Mouse (Mus musculus) heart, postnatal 10 days (tissue): ENCODE data around the gene Acss1. TPM values are rescaled to one million over a fixed set of nuclear protein-coding genes. Genes with fewer than 3 reads are reported as not detected.

ENCODE experiments used
- DNase-seq, 2 experiments: peaks; one replicate each; pipeline ENCODE4 v3.0.0; 2021
- intact Hi-C: fragments of 180-260 bp; cut with DNase I; formaldehyde crosslinking; loops from one replicate; pipeline ENCODE4 v1.15.1; 2025
- total RNA-seq, 2 experiments: library from RNA; stranded (reverse); gene quantifications; 2 replicates each; pipeline ENCODE4 v1.2.3; 2021

Gene Acss1
- total RNA-seq, 2 experiments from 2014 or later = 66.8 to 68.2 TPM

DNA sequence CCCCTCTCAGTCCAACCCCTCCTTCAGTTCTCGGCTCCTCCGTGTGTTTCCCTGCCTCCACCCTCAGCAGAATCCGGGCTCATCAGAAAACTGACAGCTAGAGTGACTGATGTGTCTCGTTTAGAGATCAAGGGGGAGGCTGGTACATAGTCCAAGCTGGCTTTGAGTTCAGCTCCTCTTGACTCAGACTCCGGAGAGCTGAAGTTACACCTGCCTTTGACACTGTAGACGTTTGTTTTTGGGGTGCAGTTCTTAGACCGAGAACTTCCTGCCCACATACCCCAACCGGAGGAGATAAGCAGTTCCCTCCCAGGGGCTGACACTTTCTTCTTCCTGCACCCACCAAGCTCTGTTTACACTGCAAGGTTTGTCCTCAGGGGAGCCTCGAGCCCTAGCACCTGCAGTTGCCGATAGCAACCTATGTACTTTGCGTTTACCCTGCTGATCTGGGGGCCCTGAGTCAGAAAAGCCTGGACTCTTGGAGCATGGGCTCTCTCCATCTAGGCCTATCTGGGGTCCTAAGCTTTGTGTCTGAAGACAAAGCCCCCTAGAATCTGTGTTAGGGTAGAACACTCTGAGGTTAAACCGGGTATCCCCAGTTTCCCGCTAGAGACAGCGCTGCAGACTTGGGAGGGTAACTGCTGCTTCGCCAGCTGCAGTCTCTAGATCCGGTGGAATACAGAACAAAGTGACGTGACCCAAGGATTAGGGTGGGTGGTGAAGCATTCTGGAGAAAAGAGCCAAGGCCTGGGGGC, 1.1 kb downstream of the Acss1 start:
- intact Hi-C loops = no loop called here
- DNase-seq = peak; percentile 30 to 40

DNA sequence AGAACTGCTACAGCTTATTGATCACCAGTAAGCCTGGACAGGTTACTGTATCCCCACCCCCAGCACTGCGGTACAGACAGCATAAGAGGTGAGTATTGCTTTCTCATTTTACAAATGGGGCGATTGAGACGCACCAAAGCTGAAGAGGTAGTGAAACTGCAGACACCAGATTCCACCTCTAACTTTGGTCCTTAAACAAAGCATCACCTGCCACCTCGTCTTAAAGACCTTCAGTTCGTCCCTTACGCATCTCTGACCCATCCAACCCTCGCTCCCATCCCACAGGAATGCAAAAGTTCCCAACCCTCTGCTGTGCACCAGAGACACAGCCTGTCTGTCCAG, 1.6 kb downstream of the Acss1 start:
- intact Hi-C loops = no loop called here
- no peak for DNase-seq

DNA sequence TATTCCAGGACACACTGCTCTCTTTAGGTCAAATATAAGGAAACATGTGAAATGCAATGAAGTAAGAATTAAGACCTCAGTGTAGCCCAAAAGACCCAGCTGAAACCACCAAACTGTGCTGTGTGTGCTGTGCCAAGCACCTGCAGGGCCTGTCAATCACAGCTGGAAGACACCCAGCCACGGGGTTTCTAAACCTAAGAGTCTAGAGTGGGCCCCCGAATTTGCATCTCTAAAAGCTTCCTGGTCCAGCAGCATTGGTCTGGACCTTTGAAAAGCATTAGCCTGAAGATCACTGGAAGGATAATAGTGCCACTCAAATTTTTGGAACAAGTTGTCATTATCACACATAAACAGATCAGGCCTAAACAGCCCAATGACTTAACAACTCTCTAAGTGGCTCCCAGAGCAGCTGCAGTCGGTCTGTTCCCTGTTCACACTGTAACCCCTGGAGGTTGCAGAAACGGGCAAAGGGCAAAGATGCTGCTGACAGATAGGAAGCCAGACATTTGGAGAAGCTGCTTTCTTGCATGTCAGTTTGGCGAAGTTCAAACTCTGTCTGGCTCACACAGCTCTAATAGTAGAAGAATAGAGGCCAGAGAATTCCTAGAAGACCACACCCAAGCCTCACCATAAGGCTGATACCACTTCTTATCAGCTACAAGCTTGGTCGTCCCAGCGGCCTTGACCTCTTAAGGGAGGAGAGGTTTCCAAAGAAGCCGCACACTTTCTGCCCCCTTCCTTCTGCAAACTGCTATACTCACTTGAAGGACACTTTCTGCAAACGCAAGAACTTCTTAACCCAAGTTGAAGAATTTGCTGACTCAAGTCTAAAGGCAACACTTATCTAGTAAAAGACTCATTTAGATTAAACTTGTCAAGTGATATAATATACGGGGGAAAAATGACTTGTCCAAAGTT, 2.5 kb downstream of the Acss1 start:
- intact Hi-C loops = no loop called here
- peak; percentile 30 to 43 for DNase-seq

DNA sequence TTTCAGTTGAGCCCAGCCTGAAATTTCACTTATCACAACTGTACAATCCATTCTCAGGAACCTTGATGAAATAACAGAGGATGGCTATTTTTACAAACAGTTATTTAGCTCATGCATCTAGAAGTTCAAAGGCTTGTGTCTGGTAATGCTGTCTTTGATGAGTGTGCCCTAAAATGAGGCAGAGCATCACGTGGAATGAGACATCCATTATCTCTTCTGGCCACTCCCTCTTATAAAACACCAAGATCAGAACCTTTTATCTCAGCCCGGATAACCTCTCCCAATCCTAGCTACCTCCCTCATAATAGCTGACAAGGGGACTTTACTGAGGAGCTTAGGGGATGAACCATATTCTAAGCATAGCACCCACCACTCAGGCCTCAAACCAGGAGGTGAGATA, 3.3 kb downstream of the Acss1 start:
- DNase-seq = no peak
- intact Hi-C loops = no loop called here

DNA sequence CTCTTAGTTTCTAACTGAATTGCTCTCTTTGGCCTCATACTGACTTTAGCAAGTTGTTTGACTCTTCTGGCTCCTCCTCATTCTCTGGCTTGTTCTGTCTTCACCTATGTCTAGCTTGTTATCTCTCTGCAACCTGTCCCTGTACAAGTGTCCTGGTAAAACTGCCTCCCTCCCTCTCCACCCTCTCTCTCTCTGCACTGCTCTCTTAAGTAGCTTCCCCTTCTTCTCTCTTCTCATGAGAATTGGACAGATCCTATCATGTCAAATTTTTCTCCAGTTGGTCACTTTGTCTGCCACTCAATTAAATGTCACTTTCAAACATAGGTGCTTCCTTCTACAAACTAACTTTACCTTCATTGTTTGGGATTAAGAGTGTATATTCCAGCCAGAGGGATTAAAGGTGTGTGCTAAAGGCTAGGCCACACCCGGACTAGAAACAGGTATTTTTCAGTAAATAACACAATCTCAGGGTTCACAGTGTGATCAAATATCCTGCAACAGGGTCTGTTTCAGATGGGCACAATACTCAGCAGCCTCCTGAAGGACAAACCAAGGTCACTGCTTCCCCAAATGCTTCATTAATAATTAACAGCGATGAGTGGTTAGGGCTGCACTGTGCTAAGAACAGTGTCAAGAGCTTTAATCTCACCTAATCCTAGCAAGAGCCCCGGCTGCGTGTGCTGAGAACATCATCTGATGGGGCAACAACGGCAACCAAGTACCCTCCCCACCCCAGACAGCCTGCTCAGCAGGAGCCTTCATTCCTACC, 4.0 kb downstream of the Acss1 start:
- intact Hi-C loops = no loop called here
- no peak for DNase-seq

DNA sequence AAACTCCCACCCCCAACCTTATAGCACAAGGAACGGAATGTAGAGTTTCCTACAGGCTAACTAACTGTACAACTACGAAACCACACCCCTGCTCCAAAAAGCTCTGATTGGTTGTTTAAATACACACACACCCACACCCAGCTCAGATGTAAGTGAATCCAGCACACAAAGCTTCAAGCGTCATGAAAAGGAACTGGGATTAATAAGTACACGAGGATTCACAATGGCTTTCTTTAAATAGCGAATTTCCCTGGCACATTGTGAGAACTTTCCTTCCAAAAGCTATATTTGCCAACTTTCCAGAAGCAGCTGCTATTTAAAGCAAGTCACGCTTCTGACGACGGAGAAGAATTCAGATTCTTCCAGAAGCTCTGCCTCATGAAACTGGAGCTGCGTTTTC, 5.0 kb downstream of the Acss1 start:
- peak; percentile 73 to 74 for DNase-seq
- intact Hi-C loops = no loop called here

DNA sequence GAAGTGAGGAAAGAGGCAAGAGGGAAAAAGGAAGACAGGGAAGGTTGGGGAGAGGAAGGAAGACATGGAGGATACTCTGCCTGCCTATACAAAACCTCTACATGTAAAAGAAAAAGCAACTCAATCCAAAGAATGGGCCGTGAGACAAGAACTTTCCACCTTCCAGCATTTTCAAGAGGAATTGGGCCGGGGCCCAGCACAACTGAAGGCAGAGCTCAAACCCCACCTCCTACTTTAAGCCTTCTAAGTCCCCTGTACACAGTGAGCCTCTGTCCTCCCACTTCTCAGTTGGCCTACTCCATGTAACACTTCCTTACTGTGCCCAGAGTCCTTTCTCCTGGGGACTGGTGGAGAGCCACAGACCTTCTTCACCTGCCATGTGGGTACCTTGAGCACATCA, 6.3 kb downstream of the Acss1 start:
- DNase-seq = no peak
- intact Hi-C loops = no loop called here

DNA sequence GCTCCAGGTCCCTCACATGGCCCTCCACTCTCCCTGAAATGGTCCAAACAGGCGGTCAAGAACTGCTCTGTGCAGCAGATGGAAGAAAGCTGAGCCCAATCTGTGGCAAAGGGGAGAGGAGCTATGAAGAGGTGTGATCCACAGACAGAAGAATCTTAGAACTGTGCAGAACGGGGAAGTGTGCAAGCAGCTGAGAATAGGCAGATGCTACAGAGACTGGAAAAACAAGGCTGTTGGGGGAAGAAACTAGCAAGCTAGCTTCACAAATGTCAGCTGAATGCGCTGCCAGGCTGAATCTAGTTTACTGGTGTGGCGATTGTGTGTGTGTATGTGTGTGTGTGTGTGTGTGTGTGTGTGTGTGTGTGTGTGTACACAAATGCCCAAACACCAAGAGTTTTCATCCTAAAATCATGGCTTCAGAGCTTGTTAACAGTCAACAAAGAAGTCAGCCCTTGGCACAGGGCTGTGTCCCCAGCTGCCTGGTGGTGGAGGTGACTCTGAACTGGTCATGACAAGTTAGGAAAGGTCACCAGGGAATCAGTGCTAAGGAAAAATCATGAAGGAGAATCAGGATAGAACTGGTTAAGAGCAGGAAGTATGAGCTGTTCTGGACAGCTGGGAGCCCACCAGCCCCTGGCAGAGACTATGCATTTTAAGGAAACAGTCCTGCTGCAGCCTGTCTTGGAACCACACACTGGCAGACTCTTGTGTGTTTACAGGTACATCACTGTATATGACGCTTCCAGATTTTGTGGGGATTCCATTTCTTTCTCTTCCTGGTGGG, 7.4 kb downstream of the Acss1 start:
- intact Hi-C loops = no loop called here
- peak; percentile 34 to 40 for DNase-seq

DNA sequence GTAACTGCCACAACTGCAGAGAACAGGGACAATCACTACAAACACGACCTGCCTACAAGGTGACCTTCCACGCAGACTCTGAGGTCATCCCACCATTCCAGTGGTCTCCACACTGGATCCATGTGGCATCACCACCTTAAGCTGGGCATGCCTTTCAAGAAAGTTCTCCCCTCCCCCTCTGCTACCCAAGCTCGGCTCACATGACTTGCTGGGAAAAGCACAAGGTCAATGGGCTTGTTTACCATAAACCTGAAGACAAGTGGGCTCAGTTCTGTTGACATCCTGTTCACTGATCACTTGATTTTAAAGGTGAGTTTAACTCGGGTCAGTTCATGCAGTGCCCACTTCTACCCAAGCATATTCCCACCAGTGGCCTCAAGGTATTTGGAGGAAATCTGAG, 8.3 kb downstream of the Acss1 start:
- intact Hi-C loops = no loop called here
- DNase-seq = no peak

DNA sequence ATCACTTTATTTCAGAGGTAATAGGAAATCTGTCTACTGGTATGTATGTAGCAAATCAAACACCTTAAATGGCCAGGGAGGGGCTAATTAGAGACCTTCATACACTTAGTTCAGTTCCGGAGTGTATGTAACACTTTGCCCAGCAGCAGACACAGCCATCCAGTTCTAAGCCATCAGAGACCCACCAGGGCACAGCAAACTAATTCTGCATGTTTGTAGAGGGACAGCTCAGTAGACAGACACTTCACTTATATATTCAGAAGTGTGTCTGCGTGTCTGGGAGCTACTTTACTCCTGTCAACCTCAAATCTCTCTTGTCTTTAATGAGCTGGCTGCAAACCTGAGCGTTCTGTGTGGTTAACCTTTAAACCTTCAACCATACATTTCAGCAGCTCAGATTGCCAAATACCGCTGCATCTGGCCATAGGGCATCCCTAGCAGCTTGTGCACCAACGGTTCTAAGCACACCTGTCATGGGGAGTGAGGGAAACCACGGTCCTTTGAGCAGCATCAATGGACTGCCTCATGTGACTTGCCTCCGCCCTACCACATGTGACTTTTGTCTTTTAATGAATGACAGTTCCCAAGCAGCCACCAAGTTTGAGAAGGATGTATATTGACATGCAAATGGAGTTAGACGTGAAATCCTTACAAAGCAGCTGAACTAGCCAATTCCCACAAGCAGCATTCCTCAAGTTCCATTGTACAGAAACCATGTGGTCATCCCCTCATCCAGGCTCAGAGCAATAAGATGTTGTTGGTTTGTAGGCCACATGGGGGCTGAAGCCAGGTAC, 11.1 kb downstream of the Acss1 start:
- no peak for DNase-seq
- intact Hi-C loops = no loop called here

DNA sequence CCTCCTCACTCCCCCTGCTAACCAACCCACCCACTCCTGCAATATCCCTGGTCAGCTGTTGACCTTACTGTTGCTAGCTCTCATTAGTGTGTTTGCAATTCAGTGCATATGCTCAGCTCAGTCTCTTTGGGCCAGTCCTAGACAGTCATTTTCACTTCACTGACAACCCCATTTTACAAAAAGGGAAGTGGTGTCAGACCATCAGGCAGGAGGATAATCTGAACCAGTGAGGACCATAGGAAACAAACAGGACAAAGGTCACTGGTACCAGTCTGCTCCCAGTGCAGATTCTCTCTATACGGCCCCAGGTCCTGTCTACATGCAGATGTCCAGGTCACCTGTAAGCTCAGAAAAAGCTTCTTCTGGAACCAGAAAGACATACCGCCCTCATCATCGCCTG, 12.2 kb downstream of the Acss1 start:
- no peak for DNase-seq
- intact Hi-C loops = no loop called here

DNA sequence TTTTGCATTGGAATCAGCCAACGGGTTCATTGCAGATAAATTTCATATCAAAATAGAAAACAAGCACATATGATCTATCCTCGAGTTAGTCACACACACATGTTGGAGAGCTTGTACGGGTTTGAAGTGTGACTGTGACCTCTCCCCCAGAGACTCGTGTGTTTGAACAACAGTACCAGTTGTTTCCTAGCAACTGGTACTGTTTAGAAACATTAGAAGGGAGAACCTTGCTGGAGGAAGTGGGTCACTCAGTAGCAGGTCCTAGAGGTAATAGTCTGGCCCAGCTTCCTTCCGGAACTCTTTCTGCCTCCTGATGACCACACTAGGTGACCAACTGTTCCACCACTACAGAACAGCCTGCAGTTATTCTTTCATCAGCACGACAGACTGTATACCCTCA, 13.0 kb downstream of the Acss1 start:
- DNase-seq = no peak

DNA sequence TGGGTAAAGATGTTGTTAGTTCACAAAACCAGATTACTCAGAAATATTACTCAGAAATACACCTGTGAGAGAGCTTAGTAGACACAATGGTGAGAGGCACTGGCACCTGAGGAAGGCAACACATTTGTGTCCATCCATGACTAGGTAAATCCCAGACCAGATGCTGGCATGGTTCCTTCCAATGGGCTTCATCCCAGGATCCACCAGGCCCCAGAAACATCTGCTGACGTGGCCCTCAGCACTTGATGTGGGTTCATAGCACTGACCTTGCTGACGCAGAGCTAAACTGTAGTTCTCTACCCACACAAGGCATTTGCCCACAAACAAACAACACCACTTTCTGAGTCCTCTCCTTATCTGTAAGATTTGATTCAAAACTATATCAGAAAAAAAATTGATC, 13.5 kb downstream of the Acss1 start:
- intact Hi-C loops = no loop called here
- no peak for DNase-seq

More for the DNA sequence above, 13.0 kb downstream of the Acss1 start:
- intact Hi-C loops = no loop called here

DNA sequence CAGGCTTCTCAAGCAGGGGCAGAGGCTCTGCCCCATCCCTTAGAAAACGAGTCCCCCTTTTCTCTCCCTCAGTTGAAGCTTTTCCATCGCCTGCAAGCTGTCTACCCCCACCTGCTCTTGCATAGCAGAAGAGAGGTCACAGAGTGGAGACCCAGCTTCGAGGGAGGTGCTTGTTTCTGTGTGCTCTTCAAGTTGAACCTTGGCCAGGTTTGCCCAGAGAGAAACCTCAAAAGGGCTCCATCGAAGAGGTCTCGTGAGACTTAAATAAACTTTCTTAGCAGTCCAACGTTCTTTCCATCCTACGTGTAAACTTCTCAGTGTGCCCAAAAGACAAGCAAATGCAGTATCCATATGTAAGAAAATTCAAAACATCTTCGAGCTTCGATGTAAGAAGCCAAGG, 16.9 kb downstream of the Acss1 start:
- DNase-seq = no peak
- intact Hi-C loops = no loop called here

DNA sequence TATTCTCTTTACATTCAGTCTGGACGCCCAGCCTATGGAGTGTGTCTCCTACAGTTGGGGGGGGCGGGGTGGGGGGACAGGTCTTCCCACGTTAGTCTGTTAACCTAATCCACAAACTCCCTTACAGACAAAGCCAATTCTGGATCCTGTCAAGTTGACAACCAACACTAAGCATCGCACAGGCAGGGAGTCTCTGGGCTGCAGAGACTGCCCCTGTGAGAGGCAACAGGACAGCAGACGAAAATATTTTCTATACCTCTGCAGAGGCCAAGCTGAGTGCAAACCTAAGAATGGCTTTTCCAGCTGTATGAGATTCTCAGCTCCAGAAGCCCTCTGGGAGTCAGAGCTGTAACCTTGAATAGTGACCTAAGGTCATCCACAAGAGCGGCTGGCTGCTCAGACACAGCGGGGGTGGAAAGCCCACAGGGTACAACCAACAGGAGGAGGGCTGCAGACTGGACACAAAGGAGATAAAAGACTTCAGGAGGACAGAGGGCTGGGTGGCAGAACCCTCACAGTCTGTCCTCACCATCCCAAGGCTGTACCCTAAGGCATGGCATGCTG, 17.7 kb downstream of the Acss1 start:
- intact Hi-C loops = no loop called here
- DNase-seq = peak; percentile 27 to 29

DNA sequence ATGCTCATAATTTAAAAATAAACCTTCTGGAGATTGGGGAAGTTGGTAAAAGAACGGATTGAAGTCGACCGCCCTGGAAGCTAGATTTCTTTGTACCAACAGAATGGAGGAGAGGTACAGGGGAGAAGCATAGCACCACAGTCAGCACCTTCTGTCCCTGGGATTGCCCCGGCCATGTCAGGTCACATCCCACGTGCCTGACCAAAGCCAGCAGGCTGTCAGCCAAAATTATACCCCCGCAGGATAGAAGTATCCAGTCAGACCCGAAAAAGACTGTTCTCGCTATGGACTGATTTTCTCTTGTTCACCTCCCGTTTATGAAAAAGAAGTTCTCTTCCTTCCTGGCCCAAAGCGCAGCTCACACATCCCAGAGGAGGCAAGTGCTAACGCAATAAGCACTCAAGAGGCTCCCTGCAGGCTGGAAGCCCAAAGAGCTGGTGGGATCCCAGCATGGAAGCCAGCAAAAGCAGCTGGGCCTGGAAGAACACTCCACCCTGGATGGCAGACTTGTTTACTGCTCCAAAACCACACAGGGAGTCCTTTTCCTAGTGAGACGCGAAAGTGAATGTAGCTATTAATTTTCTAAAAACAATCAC, 19.9 kb downstream of the Acss1 start:
- intact Hi-C loops = no loop called here
- peak in 1 of 2 experiments; percentile 25 for DNase-seq

DNA sequence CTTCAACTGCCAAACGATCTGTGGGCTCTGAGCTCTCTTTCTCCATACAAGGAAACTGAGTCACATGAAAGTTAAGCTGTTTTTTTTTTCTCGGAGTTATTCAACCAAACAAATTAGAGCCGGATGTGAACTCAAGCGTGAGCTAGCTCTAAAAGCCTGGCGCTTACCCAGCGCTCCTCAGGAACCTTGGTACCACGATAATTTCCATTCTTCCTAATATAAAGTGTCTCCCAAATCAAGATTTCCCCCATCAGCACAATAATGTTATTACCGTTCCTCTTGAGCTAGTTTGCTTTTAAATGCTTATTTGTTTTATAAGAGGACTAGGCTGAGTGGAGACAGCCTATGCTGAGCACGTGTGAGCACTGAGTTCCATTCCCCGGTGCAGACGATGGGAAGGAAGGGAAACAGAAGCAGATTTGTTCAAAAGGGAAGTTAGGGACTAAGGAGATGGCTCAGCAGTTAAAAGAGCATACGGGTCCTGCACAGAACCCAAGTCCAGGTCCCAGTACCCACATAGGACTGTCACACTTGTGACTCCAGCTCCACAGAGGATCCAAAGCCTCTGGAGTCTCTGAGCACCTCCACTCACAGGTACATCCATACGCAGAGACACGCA, 20.5 kb downstream of the Acss1 start:
- DNase-seq = no peak
- intact Hi-C loops = no loop called here

DNA sequence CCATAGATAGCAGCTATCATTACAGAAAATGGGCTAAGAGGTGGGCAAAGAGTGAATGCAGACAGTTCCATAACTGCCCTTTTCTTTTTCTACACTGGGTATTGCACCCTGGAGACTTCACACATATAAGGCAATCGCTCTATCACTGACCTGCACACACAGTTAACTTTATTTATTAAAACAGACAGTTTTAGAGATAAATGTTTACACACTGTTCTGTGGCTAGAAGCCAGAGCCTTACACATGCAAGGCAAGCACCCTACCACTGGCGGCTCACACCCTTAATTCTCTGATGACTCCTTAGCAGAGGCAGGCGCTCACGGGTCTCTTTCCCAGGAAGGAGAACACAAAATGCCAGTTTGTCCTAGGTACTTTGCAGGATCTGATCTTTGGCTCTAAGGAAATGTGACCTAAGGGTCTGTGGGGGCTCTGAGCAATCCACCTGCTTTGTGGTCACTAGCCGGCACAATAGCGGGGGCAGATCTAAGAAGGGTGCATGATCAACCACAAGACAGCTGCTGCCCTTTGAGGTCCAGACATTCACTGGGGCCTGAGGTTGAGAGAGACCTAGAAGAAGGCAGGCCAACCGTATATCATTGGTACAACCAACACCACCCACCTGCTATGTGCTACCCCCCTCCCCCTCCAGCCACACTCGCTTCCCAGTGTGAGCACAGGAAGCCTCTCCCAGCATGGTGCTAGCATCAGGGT, 21.7 kb downstream of the Acss1 start:
- intact Hi-C loops = no loop called here
- DNase-seq = no peak
